Mouse (Mus musculus): ENCODE measurements at regions not wholly inside any gene's neighbourhood (a gene's known extent, or its start where the extent isn't known, plus 50 kb on each side); places are given as distances from the start of the nearest gene placed in this dataset.

DNA sequence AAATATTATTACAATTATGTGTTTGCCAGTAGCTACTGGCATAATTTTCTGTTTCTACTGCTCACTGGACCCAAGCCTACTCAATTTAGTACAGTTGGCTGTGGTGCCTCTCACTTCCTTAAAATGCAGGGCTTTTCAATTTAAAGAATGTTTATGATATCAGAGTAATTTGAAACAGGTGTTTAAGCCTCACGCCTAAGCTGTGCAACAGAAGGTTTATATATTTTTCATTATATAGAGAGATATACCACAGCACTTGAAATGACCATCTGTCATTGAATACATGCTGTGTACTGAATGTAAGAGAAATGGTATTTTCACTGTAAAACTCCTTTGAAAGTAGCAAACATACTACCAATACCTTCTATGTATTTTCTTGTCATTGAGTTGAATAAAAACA, 376.8 kb downstream of the Otol1 start:
- no peak for ATAC-seq (replicated peaks; ENCODE audit: low FRiP score)
- H3K4me3 ChIP-seq (ENCODE audit: low read depth, low read length) = no peak overlapping the region
- no peak overlapping the region for H3K4me2 ChIP-seq (ENCODE audit: low read depth, low read length, severe bottlenecking)
- no peak overlapping the region for H3K27ac ChIP-seq (ENCODE audit: low read depth, low read length)
- H3K4me1 ChIP-seq (replicated peaks; ENCODE audit: control insufficient read depth, insufficient read depth, low read length) = no peaks in the 10 kb centered on the region
- H3K9me3 ChIP-seq (ENCODE audit: control insufficient read depth, low read length) = no peaks in the 10 kb centered on the region
- 76% methylated on average over 1 of the region's 1 CpGs for WGBS
- no peak for DNase-seq (ENCODE audit: low spot score)
- H3K27me3 ChIP-seq (ENCODE audit: control insufficient read depth, insufficient read depth, low read length) = no peaks in the 10 kb centered on the region
- H3K36me3 ChIP-seq (ENCODE audit: control insufficient read depth, insufficient read depth, low read length) = no peaks in the 10 kb centered on the region
- H3K9ac ChIP-seq (ENCODE audit: low read length) = no peak overlapping the region

GRCm38 (mm10) chr3:70385961-70386360, 378.5 kb downstream of the Otol1 start:
- ATAC-seq (replicated peaks; ENCODE audit: low FRiP score) = no peak
- DNase-seq (ENCODE audit: low spot score) = no peak
- WGBS = 88% methylated on average over 4 of the region's 4 CpGs
- Histone ChIP-seq H3K9ac (ENCODE audit: low read length) (no peak overlapping the region), H3K27ac (ENCODE audit: low read depth, low read length) (no peak overlapping the region), H3K27me3 (ENCODE audit: control insufficient read depth, insufficient read depth, low read length) (no peaks in the 10 kb centered on the region), H3K4me1 (replicated peaks; ENCODE audit: control insufficient read depth, insufficient read depth, low read length) (no peaks in the 10 kb centered on the region), H3K36me3 (ENCODE audit: control insufficient read depth, insufficient read depth, low read length) (no peaks in the 10 kb centered on the region), H3K4me3 (ENCODE audit: low read depth, low read length) (no peak overlapping the region), H3K9me3 (ENCODE audit: control insufficient read depth, low read length) (no peaks in the 10 kb centered on the region), H3K4me2 (ENCODE audit: low read depth, low read length, severe bottlenecking) (no peak overlapping the region)

GRCm38 (mm10) chr3:70401187-70401586, 393.8 kb downstream of the Otol1 start:
- no peaks in the 10 kb centered on the region for H3K27me3 ChIP-seq (ENCODE audit: control insufficient read depth, insufficient read depth, low read length)
- no peak for ATAC-seq (replicated peaks; ENCODE audit: low FRiP score)
- DNase-seq (ENCODE audit: low spot score) = no peak
- WGBS = 85% methylated on average over 2 of the region's 2 CpGs
- H3K4me2 ChIP-seq (ENCODE audit: low read depth, low read length, severe bottlenecking) = no peak overlapping the region
- H3K36me3 ChIP-seq (ENCODE audit: control insufficient read depth, insufficient read depth, low read length) = no peaks in the 10 kb centered on the region
- no peaks in the 10 kb centered on the region for H3K9me3 ChIP-seq (ENCODE audit: control insufficient read depth, low read length)
- H3K4me3 ChIP-seq (ENCODE audit: low read depth, low read length) = no peak overlapping the region
- no peaks in the 10 kb centered on the region for H3K4me1 ChIP-seq (replicated peaks; ENCODE audit: control insufficient read depth, insufficient read depth, low read length)
- H3K27ac ChIP-seq (ENCODE audit: low read depth, low read length) = no peak overlapping the region
- H3K9ac ChIP-seq (ENCODE audit: low read length) = no peak overlapping the region

DNA sequence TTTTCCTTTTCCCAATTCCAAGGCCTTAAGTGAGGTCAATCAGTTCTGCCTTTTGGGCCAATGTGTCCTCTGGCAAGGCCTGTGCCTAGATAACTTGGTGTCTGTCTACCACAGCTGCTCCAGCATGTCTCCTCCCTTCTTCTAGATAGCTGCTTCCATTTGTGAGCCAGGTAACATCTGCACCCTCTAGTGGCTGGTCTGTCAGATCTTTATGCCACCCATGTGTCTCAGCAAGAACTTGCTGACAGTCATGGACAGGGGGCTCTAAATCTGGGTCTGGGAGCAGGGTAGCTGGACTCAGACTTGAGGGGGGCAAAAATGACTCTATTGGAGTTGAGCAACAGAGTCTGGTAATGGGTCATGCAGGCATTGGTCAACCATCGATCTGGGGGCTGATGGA, 399.2 kb downstream of the Otol1 start:
- DNase-seq (ENCODE audit: low spot score) = no peak
- ATAC-seq (replicated peaks; ENCODE audit: low FRiP score) = no peak
- Histone ChIP-seq H3K4me3 (ENCODE audit: low read depth, low read length) (no peak overlapping the region), H3K9me3 (ENCODE audit: control insufficient read depth, low read length) (no peaks in the 10 kb centered on the region), H3K27ac (ENCODE audit: low read depth, low read length) (no peak overlapping the region), H3K36me3 (ENCODE audit: control insufficient read depth, insufficient read depth, low read length) (no peaks in the 10 kb centered on the region), H3K4me1 (replicated peaks; ENCODE audit: control insufficient read depth, insufficient read depth, low read length) (no peaks in the 10 kb centered on the region), H3K4me2 (ENCODE audit: low read depth, low read length, severe bottlenecking) (no peak overlapping the region), H3K9ac (ENCODE audit: low read length) (no peak overlapping the region), H3K27me3 (ENCODE audit: control insufficient read depth, insufficient read depth, low read length) (no peaks in the 10 kb centered on the region)
- 73% methylated on average over 1 of the region's 1 CpGs for WGBS

GRCm38 (mm10) chr3:70418273-70418672, 410.9 kb downstream of the Otol1 start:
- H3K4me3 ChIP-seq (ENCODE audit: low read depth, low read length) = no peak overlapping the region
- H3K9ac ChIP-seq (ENCODE audit: low read length) = no peak overlapping the region
- H3K4me1 ChIP-seq (replicated peaks; ENCODE audit: control insufficient read depth, insufficient read depth, low read length) = no peaks in the 10 kb centered on the region
- H3K36me3 ChIP-seq (ENCODE audit: control insufficient read depth, insufficient read depth, low read length) = no peaks in the 10 kb centered on the region
- WGBS = 77% methylated on average over 4 of the region's 4 CpGs
- no peak overlapping the region for H3K27ac ChIP-seq (ENCODE audit: low read depth, low read length)
- DNase-seq (ENCODE audit: low spot score) (no peak), ATAC-seq (replicated peaks; ENCODE audit: low FRiP score) (no peak)
- no peaks in the 10 kb centered on the region for H3K27me3 ChIP-seq (ENCODE audit: control insufficient read depth, insufficient read depth, low read length)
- H3K9me3 ChIP-seq (ENCODE audit: control insufficient read depth, low read length) = no peaks in the 10 kb centered on the region
- no peak overlapping the region for H3K4me2 ChIP-seq (ENCODE audit: low read depth, low read length, severe bottlenecking)

DNA sequence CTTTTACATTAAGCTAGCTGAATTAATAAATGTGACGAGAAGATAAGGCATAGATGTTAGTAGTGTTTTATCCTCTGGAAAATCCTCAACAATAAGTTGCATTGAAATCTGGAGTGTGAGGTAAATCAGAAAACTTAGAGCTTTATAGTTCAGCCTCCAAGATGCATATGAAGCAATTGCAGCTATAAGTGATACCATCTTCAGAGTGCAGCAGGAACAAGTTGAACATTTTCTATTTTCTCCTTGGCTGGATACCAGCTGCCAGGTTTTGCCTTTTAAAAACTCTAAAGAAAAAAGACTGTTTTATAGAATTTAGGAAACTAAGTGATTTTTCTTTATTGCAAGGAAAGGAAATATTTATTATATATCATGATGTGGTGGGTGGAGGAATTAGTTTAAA, 414.6 kb downstream of the Otol1 start:
- 93% methylated on average over 1 of the region's 1 CpGs for WGBS
- H3K9ac ChIP-seq (ENCODE audit: low read length) = no peak overlapping the region
- ATAC-seq (replicated peaks; ENCODE audit: low FRiP score) = no peak
- H3K4me3 ChIP-seq (ENCODE audit: low read depth, low read length) = no peak overlapping the region
- H3K27me3 ChIP-seq (ENCODE audit: control insufficient read depth, insufficient read depth, low read length) = no peaks in the 10 kb centered on the region
- no peaks in the 10 kb centered on the region for H3K9me3 ChIP-seq (ENCODE audit: control insufficient read depth, low read length)
- no peak for DNase-seq (ENCODE audit: low spot score)
- H3K4me1 ChIP-seq (replicated peaks; ENCODE audit: control insufficient read depth, insufficient read depth, low read length) = no peaks in the 10 kb centered on the region
- H3K36me3 ChIP-seq (ENCODE audit: control insufficient read depth, insufficient read depth, low read length) = no peaks in the 10 kb centered on the region
- no peak overlapping the region for H3K27ac ChIP-seq (ENCODE audit: low read depth, low read length)
- no peak overlapping the region for H3K4me2 ChIP-seq (ENCODE audit: low read depth, low read length, severe bottlenecking)

DNA sequence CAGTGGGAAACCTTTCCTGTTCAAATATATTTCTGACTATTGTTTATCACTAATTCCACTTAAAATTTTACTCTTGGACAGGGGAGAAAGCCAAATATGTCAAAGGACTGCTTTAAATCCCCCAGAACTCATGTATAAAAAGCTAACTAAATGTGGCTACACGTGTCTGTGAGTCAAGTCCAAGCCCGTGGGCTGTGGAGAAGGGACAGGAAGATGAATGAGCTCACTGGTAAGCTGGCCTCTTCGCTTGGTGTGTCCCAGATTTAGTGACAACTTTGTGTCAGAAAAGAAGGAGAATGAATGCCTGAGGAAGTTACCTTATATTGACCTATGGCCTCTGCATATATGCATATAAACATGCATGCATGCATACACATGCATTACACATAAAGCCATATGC, 415.3 kb downstream of the Otol1 start:
- no peak for DNase-seq (ENCODE audit: low spot score)
- Histone ChIP-seq H3K9ac (ENCODE audit: low read length) (no peak overlapping the region), H3K4me2 (ENCODE audit: low read depth, low read length, severe bottlenecking) (no peak overlapping the region), H3K4me3 (ENCODE audit: low read depth, low read length) (no peak overlapping the region), H3K27me3 (ENCODE audit: control insufficient read depth, insufficient read depth, low read length) (no peaks in the 10 kb centered on the region), H3K36me3 (ENCODE audit: control insufficient read depth, insufficient read depth, low read length) (no peaks in the 10 kb centered on the region), H3K9me3 (ENCODE audit: control insufficient read depth, low read length) (no peaks in the 10 kb centered on the region), H3K4me1 (replicated peaks; ENCODE audit: control insufficient read depth, insufficient read depth, low read length) (no peaks in the 10 kb centered on the region), H3K27ac (ENCODE audit: low read depth, low read length) (no peak overlapping the region)
- 84% methylated on average over 3 of the region's 3 CpGs for WGBS
- ATAC-seq (replicated peaks; ENCODE audit: low FRiP score) = no peak

GRCm38 (mm10) chr3:70436671-70437070, 429.3 kb downstream of the Otol1 start:
- no peaks in the 10 kb centered on the region for H3K27me3 ChIP-seq (ENCODE audit: control insufficient read depth, insufficient read depth, low read length)
- no peak overlapping the region for H3K4me3 ChIP-seq (ENCODE audit: low read depth, low read length)
- ATAC-seq (replicated peaks; ENCODE audit: low FRiP score) = no peak
- H3K4me1 ChIP-seq (replicated peaks; ENCODE audit: control insufficient read depth, insufficient read depth, low read length) = no peaks in the 10 kb centered on the region
- WGBS = 79% methylated on average over 4 of the region's 4 CpGs
- no peak overlapping the region for H3K9ac ChIP-seq (ENCODE audit: low read length)
- no peaks in the 10 kb centered on the region for H3K36me3 ChIP-seq (ENCODE audit: control insufficient read depth, insufficient read depth, low read length)
- H3K9me3 ChIP-seq (ENCODE audit: control insufficient read depth, low read length) = no peaks in the 10 kb centered on the region
- DNase-seq (ENCODE audit: low spot score) = no peak
- no peak overlapping the region for H3K4me2 ChIP-seq (ENCODE audit: low read depth, low read length, severe bottlenecking)
- H3K27ac ChIP-seq (ENCODE audit: low read depth, low read length) = no peak overlapping the region

DNA sequence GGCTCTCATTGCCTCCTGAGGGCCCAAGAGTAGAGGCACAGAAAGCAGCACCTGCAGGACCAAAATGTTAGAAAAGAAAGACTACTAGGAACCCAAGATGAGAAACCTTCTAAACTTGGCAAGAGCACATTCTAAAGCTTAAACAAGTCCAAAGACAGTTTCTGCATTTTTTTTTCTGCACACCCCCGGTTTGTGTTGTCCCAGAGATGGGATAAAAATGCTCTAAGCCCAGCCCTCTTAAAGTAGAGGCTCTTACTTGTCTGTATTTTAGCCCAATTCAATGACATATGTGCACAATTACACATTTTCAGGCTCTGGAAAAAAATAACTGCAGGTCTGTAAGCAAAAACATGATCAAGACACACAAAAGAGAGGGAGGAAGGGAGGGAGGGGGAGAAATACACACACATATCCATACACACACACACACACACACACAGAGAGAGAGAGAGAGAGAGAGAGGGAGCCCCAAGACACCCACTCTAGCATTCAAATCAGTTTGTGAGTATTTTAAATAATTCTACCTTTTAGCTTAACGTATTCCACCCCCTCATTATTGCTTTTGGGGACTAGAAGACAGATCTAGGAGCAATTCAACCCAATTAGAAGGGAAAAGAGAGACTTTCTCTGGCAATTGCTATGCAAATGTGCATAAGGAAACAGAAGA, 449.9 kb downstream of the Otol1 start:
- WGBS = 59% methylated on average over 2 of the region's 2 CpGs
- Histone ChIP-seq H3K9ac (ENCODE audit: low read length) (no peak overlapping the region), H3K36me3 (ENCODE audit: control insufficient read depth, insufficient read depth, low read length) (no peaks in the 10 kb centered on the region), H3K27me3 (ENCODE audit: control insufficient read depth, insufficient read depth, low read length) (no peaks in the 10 kb centered on the region), H3K4me3 (ENCODE audit: low read depth, low read length) (no peak overlapping the region), H3K4me1 (replicated peaks; ENCODE audit: control insufficient read depth, insufficient read depth, low read length) (no peaks in the 10 kb centered on the region), H3K27ac (ENCODE audit: low read depth, low read length) (no peak overlapping the region), H3K9me3 (ENCODE audit: control insufficient read depth, low read length) (no peaks in the 10 kb centered on the region), H3K4me2 (ENCODE audit: low read depth, low read length, severe bottlenecking) (no peak overlapping the region)
- no peak for DNase-seq (ENCODE audit: low spot score)
- ATAC-seq (replicated peaks; ENCODE audit: low FRiP score) = no peak
